Mouse (Mus musculus): Measurements from ENCODE around the gene Mocs2.

DNA sequence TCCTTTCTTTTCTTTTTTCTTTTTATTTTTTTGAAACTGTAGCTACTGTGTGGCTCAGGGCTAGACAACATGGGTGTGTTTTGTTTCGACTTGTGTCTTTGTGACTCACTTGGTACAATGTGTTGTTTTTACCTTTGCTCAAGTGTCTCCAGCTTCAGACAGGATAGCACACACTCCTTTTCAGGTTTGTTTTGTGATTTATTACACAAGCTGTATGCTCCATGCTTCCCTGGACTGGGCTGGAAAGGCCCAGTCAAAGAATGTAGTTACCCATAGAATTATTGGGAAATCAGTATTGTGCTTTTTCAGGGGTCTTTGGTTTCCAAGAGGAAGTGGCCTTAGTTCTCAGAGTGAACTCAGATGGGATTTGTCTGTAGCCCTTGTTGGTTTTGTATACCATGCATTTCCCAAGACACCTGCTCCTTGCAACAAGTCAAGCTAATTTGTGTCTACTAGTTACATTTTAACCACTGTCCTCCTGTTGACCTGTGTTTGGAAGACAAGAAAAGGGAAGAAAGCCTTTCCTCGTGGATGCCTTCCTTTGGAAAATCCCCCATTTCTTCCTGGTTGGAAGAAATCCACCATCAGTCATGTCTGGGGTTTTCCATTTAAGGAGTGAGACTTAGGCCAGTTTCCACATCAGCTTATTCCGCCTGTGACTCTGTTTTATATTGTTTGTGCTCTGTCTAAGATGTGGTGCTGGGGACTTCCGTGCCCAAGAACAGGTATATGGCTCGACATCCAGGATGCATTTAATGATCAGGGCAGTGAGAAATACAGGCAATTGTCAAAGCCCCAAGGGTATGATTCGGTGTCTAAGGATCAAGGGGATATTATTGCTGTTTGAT, 34.5 kb downstream of the Mocs2 start:
- TF ChIP-seq CTCF (IDR thresholded peaks at IDR 0.05; ENCODE audit: borderline replicate concordance, extremely low read depth, insufficient read depth, insufficient read length), result no peak
- TF ChIP-seq POLR2A (IDR thresholded peaks at IDR 0.05; ENCODE audit: borderline replicate concordance, extremely low read depth, insufficient read depth, insufficient read length, poor library complexity, severe bottlenecking), result no peak

Data from brain, embryonic 14.5 days (tissue).